Mouse (Mus musculus) kidney, adult 18-20 months (tissue): ENCODE measurements around the gene Ccl9.
A peak's percentile ranks its signal among the peaks of the same experiment; 100 is the strongest.
"Not testable (repeated sequence)": the region's sequence is repeated elsewhere in the genome, so short reads cannot be mapped to it uniquely, and the experiment has no call there.

ENCODE experiments used
- DNase-seq: peaks from one replicate; pipeline ENCODE4 v3.0.0; 2021

The Ccl9 gene

DNA sequence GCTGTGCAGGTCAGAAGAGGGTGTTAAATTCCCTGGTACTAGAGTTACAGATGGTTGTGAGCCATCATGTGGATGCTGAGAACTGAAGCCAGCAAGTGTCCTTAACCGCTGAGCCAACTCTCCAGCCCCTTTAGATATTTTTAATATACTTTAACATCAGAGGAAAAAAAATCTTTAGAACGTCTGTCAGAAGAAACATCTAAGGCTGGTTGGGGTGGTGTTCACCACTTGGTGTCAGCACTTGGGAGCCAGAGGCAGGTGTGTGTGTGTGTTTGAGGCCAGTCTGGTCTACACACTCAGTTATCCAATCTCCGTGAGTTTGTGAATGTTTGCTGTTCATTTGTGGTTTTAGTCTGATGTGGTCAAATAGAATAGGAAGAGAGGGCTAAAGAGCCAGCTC, 563 bp upstream of the Ccl9 start:
- no peak for DNase-seq

DNA sequence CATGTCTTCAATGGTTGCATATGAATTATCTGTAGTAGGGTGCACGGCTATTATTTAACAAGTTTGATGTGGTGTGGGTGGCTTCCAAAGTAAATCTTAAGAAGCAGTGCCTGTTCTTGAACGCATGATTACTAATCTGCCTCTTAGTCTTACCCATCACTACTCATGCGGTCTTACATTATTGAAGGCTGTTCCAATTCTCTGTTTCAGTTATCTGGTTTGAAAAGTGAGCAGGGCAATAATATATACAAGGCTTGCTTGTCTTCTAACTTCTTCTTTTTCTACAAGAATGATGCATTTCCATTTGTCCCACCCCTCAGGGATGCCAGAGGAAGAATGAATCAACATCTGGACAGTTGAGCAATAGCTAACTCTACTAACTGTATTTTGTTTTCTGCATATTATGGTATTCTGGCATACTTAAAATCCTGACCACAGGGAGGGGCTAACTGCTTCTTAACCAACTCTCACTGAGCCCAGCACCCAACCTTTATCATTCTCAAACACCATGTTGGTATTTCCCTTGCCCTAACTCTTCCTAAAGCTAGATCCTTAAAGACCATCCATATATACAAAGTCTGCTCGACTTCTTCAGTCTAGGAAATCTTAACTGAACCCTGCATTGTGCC, 1.4 kb downstream of the Ccl9 start:
- DNase-seq: no peak

DNA sequence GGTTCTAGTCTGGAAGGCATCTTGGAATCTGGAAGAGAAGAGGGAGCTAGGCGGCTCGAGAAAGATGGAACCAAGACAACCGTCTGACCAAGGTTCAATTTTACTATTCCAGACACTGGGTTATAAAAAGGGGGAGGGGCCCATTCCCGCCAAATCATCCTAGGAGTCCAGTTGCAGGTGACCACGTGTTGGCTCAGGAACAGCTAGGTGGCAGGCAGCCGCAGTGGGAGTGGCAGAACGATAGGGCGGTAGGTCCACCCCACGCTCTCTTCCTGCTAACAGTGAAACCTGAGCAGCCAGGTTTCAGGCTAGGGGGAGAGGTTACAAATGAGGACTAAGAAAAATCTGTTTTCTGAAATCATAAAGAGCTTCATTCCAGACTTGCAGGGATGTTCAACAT, 5.6 kb downstream of the Ccl9 start:
- no peak for DNase-seq

DNA sequence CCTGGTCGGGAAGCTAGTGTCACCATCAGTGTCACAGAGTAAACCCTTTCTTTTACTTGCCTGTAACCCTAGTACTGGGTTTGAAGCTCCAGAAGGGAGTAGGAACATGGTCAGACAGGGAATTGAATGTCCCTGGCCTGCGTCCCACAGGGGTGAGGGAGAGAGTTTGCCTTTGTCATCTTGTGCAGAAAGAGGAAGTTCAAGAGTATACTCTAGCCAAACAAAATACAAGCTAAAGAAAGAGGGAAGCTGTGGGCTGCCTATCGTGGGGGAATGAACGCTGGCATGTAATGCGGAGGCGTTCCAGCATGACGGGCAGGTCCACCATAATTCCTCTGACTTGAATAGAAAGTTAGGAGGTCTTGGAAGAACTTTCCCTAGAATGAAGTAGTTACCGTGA, 6.2 kb downstream of the Ccl9 start:
- DNase-seq: peak; percentile 24

DNA sequence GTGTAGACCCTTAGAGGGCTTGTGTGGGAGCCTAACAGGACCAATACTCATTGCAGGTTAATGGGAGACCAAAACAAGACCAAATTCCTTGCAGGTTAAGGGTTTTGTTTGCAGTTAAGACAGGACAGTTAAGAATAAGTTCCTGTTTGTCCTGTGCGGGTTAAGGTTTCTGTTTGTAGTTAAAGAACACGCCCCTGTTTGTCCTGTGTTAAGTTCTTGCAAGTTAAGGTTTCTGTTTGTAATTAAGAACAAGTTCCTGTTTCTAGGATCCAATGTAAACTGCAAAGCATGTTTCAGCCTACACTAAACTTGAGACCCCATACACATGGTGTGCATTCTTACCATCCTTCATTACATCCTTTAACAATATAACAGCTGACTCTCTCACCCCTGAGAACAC, 8.2 kb downstream of the Ccl9 start:
- no peak for DNase-seq

DNA sequence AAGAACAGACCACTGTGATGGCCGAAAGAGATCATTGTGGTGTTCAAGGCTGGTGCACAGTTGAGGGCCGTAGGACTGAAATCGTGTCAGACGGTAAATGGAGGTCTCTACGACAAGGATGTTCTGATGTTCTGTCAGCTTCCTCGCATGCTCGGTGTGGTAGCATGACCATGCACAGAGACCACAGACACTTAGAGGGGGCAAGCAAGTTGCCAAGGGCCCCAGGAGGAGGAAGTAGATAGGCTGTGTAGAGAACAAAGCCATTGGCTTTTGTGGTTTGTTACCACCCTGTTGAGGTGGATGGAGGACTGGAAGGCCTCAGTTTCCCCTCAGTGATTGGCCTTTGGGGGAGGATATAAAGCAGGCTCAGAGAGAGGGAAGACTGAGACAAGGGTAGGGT, 9.2 kb downstream of the Ccl9 start:
- no peak for DNase-seq

DNA sequence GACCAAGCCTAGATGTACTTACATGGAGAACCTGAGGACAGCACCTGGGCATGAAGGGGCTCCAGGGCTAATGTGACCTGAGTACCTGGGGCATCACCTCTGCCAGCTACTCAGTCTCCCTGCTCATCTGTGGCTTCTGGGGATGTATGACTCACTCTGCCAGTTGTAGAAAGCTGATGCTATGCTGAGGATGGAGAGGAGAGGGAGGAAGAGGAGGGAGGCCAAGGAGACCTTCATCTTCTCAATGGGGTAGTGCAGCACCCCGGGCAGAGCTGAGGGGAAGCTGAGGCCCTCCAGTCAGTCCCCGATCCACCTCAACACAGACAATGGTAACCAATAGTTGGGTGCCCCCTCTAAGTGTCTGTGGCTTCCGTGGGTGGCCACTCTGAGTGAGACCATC, 9.7 kb downstream of the Ccl9 start:
- no peak for DNase-seq

DNA sequence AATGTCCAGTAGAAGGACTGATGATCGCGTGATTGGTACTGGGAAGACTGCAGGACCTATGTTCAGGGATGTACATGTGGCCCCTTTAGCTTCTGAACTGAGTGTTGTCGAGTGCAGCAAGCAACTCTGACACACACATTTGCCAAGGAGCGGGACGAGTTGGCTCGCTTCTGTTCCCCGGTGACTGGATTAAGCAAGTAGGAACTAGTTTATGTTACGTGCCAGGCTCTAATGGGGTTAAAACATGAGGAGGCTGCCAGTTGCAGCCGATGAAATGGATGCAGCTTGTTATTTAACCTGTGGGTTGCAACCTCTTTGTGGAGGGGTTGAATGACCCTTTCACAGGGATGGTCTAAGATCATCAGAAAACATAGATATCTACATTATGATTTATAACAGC, 10.4 kb downstream of the Ccl9 start:
- no peak for DNase-seq

DNA sequence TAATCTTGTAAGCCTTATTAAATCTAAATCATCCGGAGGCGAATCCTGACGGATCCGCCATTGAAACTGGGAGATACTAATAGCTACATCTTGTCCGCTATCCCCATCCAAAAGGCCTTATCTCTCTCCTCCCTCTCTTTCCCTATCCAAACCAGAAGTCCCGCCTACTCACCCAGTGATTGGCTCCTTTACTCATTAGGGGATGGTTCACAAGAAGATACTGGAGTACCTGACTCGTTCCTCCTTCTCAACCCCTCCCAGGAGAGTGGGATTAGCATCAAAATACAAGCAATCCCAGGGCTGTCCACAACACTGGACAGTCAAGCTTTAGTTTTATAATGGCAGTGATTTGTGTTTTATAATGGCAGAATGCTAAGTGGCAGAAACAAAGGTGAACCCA, 11.1 kb downstream of the Ccl9 start:
- DNase-seq: no peak

DNA sequence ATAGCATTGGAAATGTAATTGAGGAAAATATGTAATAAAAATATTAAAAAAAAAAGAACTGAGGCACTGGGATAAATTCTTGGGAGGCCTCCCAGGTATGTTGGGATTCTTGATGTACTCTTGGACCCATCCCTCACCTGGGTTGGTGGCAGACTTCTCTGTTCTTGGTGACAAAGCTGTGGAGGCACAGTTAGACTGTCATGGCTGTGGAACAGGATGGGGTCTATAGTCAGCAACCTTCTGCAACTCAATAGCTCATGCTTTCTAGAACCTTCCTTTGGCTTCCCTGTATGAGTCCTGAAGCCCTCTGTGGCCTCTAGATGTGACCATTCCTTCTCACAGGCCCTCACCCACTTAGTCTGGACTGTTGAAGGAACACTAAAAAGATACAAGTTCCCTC, 11.8 kb downstream of the Ccl9 start:
- no peak for DNase-seq

DNA sequence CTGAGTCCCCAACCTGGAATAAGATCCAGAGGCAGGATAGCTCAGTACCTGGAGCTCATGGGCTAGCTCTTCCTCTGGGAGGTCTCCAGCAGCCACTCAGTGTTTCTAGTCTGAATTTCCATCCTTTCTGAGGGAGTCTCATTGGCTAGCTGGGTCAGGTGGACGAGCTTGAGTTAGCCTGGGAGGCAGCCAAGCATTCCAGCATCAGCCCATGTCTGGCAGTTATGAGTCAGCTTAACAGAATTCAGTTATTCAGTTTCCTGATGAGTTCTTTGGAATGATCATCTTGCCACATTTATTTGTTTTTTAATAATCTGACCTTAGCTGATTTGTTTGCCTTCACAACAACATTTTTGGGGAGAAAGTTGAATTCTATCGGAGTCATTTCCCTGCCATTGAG, 14.7 kb downstream of the Ccl9 start:
- no peak for DNase-seq

DNA sequence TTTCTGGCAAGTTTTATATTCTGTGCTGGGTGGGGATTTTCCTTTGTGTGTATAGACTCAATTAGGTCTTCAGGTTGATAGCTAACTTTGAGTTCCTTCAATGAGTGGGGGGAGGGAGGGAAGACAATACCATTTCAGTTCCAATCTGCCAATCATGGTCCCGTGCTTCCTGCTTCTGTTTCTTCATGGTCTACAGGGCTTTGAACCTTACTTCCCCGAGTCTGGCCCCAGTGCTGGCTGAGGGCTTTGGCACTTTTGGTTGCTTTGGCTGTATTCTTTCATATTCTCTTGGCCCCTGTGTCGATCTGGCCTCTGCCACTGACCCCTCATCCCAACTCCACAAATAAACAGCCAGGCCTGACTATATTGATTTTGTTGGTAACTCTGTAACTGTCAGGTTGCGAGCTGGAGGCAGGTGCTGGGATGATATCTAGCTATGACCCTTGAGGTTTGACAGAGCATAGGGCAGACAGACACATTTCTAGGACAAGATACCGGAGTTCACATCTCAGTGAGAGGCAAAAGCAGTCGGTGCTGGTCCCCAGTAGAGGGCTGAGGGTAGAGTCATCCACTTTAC, 16.0 kb downstream of the Ccl9 start:
- no peak for DNase-seq

DNA sequence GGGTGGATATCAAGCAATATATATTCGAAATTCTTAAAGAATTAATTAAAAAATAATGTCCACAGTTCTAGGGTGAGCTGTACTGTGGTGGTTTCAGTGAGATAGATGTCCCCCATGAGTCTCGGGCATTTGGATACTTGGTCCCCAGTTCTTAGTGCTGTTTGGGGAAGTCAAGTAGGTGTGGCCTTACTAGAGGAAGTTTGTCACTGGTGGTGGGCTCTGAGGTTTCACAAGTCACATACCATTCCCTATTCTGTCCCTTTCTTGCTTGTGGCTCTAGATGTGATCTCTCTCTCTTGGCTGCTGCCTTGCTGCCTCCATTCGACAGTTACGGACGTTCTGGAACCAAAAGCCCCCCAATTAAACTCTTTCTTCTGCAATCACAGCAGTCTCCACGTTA, 18.0 kb downstream of the Ccl9 start:
- DNase-seq: no peak

DNA sequence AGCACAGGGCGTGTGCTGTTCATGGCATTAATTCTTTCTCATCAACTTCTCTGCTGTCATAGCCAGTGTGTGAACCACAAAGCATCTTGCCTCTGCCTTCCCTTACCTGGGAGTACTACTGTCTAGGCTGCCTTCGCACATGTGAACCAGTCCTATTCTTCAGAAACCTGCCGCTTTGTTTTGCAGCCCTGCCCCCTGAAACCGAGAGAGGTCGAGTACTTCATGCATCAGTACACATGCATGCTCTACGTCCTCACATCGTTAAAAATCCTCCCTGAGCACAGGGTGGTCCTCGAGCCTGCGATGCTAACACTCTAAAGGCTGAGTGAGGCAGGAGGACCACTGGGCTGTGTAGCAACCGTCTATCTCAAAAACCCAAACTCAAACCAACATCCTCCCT, 21.4 kb downstream of the Ccl9 start:
- no peak for DNase-seq

DNA sequence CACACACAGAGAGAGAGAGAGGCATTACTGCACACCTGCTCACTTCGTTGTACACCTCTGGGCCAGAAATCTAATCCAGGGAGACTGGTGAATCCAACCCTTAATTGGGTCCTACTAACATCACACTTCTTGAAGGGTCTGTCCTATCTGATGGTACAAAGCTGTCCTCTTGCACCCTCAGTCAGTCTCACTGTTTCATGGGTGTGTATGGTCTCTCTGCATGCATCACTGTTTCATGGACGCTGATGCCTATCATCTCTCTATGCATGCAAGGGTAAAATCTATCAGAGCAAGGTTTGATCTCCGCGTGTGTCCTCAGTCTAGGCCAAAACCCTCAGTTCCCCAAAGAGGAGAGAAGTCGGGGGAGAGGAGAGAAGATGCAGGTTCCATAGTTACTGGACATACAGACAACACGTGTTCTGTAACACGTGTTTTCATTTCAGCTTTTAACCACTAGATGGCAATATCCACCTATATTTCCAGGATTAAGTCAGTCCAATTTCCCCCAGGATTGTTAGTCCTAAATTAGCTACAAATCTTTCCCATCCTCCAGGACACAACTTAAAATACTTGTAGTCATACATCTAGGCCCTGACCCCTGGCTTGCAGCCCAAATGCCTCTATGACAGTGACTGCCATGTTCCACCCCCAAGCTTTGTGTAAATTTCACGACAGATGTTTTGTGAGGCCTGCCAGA, 22.2 kb downstream of the Ccl9 start:
- peak; percentile 21 for DNase-seq

DNA sequence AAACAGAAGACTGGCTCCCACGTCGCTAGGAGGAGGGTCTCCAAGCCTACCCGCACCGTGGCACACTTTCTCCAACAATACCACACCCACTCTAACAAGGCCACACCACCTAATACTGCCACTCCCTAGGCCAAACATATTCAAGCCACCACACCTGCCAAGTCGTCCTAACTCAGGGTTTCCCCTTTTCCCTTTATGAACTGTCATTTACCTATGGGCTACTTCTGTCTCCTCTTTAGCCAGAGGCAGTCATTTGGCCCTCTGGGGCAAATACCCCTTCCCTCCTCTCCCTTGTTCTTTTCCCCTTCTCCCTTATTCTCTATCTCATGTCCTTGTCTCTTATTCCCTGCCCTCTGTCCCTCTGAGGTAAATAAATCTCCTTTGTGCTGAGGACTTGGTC, 26.8 kb downstream of the Ccl9 start:
- DNase-seq: no peak

DNA sequence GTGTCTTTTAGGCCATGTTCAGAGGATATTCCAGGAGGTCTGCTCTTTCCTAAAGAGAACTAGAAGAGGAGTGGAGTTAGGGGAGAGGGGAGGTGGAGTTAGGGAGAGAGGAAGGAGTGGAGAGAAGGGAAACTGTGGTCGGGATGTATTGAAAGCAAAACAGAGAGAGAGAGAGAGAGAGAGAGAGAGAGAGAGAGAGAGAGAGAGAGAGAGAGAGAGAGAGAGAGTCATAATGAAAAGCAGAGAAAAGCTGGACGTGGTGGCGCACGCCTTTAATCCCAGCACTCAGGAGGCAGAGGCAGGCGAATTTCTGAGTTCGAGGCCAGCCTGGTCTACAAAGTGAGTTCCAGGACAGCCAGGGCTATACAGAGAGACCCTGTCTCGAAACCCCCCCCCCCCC, 27.4 kb downstream of the Ccl9 start:
- not testable (repeated sequence) for DNase-seq

DNA sequence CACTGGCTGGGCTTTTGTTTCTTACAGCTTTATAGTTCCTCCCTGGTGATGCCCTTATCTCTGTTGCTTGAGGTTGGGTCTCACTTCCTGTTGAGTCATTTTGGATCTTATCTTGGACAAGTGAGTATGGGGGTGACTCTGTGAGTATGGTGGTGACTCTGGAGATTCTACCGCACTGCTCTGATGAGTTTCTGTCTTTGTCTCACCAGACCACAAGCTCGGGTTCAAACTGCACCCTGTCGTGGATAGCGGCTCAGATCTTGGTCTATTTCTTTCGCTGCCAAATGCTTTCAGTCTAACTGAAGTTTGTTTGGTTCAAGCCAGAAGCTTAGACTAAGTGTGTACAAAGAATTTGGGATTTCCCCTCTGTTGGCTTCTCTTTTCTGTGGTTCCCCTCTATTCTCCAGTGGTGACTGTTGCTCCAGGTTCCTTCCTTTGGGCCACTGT, 28.2 kb downstream of the Ccl9 start:
- no peak for DNase-seq

DNA sequence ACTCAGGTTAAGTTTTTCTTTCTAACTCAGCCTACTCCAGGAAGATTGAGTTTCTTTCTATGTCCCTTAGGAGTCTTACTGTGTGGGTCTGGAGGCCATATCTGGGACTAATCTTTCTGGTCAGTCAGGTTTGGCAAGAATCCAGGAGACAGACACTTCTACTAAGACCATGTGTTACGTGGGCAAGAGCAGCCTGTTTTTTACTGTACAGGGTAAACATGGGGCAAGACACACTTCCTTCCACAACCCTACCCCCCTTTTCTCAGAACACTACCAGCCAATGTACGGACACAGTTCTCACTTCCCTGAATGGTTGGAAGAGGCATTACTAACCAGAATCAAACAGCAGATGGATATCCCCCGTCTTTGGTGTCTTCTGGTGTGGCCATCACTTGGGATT, 34.2 kb downstream of the Ccl9 start:
- DNase-seq: no peak

DNA sequence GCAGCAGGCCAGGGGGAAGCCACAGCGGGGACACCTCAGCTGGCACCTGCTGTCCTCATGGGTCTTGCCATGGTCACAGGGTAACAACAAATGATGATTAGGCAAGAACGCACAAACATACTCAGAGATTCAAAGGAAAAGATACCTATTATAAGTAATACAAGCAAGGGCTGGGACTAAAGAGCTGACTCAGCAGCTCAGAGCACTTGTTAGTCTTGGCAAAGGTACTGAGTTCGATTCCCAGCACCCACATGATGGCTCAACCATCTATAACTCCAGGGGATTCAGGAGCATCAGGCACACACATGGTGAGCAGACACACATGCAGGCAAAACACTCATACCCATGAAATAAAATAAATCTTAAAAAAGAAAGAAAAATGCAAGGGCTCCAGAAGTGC, 37.0 kb downstream of the Ccl9 start:
- DNase-seq: no peak

DNA sequence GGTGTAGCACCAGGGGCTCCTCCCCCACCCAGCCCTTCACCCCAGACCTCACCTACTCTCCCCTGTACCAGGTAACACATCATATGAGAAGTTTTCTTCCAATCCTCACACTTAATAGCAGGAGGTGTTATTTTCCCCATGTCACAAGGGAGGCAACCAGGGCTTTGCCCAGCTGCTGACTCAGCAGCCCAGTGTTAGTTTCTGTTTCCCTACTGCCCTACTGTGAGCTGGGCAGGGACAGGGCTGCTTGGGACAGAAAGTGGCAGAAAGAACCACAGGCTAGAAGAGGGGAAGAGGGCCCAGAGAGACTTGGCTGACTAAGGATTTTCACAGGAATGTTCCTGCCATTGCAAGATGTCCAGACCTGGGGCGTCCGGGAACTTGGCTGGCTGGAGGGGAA, 37.5 kb downstream of the Ccl9 start:
- no peak for DNase-seq

DNA sequence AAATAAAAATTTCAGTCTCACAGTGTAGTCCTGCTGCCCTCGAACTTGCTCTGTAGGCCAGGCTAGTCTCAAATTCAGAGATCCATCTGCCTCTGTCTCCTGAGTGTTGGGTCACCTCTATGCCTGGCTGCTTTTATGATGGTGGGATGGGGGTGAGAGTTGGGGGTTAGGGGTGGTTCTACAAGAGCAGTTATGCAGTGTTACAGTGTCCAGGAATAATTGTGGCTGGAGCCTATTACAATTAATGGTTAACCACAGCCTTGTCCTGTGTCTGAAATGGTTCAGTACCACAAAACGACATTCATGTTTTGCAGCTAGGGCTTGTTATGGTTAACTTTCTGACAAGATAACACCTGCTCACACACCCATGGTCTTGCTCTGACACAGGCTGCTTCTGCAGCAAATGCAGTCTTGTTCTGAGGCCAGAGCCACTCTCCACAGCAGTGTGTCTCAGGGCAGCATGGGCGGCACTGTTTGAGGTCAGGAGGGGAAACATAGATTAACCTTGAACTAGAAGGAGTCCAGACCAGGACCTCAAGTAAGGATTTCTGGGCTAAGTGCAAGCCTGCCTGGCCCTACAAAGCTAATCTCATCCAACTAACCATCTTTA, 39.6 kb downstream of the Ccl9 start:
- DNase-seq: peak; percentile 15

DNA sequence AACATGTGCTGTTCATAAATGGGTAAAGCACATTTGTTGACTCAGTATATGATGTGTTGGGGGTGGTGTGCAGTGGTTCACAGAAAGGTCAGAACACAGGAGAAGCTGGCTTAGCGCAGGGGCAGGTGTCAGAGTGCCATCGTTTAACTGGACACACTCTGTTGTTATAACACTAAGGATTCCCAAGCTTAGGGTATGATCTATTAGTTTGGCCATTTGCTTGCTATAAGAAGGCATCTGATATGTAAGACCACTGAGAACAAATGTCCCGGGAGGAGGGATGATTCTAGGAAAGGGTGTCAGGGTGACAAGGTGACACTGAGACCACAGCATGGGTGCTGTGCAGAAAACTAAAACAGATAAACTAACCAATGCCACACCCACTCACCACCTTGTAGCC, 41.6 kb downstream of the Ccl9 start:
- DNase-seq: no peak
